Mouse (Mus musculus): ENCODE data around the gene Lce6a. TPM values are rescaled to one million over a fixed set of nuclear protein-coding genes. Genes with fewer than 3 reads are reported as not detected.

Gene Lce6a
- not detected for polyA plus RNA-seq (2014; fragmentation: Illumina TruSeq; extraction: RNeasy Lipid Tissue Mini Kit (QIAGEN cat#74804); ENCODE audit: low read depth, low replicate concordance)

DNA sequence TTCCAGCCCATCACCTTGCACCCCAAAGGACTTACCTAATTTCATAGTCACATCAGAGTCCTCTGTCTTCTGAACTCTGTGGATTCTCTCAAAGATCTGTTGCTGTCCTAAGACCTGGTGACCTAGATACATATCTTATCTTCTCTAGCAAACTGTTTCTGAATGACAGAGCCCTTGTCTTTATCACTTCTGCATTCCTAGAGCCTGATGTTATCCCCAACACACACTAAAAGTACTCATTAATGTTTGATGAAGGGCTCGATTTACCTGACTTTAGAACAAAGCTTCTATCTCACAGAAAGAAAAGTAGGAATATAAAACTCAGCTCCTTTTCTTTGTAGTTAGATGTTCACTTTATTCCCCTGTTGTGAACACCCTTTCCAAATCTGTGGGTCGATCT lies at the start of gene Lce6a:
TSS of gene Lce6a (minus strand) at position 101 of the 400 bp plus-strand sequence.

DNA sequence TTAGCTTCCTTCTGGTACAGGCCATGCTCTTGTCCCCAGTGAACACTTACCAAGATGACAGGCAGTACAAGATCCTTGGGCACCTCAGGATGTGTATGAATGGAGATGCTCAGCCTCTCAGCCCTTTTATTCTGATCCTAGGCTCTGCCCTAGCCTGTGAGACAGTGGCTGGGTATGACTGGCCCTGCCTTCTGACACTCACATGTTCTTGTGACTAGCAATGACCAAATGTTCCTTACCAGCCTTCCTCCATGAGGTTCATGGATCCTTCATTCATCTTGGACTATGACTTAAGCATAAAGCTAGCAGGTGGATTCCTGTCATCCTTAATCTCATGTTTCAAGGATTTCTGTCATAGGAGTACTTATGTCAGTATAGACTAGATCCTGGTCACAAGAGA lies 48.8 kb upstream of the Lce6a start, which contains the start of gene Lce1a2:
TSS of gene Lce1a2 (minus strand) at position 101 of the 400 bp plus-strand sequence.

DNA sequence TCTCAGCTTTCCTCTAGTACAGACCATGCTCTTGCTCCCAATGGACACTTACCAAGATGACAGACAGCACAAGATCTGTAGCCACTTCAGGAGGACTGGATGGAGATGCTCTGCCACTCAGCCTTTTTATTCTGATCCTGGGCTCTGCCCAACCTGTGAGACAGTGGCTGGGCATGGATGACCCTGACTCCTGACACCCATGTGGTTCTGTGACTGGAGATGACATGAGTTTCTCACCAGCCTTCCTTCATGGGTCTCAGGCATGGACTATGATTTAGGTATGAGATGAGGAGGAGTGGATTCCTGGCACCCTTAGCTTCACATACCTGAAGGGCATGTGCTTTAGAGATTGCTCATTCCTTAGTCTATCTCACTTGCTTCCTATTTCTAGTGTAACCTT lies 35.4 kb upstream of the Lce6a start, which contains the start of gene Lce1b:
TSS of gene Lce1b (minus strand) at position 101 of the 400 bp plus-strand sequence.

DNA sequence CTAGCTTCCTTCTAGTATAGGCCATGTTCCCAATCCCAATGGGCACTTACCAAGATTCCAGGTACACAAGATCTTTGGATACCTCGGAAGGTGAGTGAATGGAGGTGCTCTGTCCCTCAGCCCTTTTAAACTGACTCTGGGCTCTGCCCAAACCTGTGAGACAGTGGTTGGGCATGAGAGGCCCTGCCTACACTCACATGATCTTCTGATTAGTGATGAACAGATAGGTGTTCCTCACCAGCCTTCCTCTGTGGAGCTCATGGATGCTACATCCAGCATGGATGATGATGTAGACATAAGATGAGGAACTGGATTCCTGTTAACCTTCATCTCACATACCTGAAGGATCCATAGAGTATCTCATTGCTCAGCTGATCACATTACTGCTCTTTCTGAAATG lies 26.7 kb upstream of the Lce6a start, which contains the start of gene Lce1a1:
TSS of gene Lce1a1 (minus strand) at position 101 of the 400 bp plus-strand sequence.

DNA sequence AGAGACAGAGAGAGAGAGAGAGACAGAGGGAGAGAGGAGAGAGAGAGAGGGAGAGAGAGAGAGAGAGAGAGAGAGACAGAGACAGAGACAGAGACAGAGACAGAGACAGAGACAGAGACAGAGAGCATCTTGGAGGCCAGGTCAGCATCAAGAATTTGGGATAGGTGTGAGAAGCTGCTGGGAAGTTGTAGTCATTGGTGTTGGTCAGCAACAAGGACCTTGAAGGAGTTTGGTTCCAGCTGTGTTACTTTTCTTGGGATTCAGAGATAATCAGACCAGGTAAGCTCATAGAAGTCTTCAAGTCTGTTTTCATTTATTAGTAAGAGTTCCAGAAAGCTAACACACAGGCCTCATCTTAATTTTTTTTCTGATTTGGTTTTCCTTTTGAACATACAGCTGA lies 14.1 kb downstream of the Lce6a start, which contains the start of gene 2210017I01Rik:
TSS of gene 2210017I01Rik (minus strand) at position 101 of the 400 bp plus-strand sequence.

DNA sequence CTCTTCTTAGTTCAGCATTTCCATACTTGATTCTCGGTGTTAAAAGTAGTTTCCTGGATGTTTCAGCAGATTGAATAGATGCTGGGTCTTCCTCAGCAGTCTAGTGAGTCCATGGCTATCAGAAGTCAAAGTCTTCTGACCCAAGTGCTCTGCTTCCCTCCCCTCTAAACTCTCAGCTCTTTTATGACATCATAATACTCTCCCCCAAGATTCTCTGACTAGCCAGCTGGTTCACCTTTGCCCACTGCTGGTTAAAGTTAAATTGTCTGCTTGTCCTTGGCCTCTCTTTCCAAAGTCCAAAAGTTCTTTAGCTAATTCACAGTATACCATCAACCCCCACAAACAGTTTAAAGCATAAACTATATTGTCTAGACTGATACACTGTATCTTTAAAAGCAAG lies 32.6 kb downstream of the Lce6a start, which contains the start of gene Smcp:
TSS of gene Smcp (minus strand) at position 140 of the 400 bp plus-strand sequence.

DNA sequence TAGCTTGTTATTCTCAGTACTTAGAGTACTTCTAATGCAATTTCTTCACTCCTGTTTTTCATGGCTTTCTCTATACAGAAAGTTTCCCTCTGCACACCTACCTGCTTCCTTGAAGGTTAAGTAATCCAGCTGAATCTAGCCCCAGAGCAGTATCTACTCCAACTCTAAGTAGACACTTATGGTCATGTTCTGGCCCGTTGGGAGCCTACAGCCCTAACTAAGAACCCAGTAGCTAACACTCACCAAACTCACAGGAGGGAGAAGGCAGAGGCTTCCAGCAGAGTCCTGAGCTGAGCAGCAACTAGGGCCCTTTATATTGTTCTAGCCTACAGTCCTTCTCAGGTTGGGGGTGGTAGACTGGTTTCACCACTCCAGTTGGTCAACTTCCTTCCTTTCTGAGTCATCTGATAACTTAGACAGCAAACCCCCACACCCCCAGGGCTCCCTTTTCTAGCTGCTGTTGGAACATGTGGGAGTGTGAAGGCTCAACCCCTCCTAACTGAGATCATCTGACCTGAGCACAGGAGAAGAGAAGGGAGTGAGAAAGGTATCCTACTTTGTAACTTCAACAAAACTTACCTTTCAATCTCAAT lies 47.9 kb downstream of the Lce6a start, which contains the start of gene Ivl:
TSS of gene Ivl (minus strand) at position 287 of the 593 bp plus-strand sequence.

Other genes with a start within 250 kb of the Lce6a start
- not detected for gene Sprr2h, start 236.0 kb downstream of the Lce6a start, polyA plus RNA-seq (2014; fragmentation: Illumina TruSeq; extraction: RNeasy Lipid Tissue Mini Kit (QIAGEN cat#74804); ENCODE audit: low read depth, low replicate concordance)
- not detected for gene Sprr2i, start 213.7 kb downstream of the Lce6a start, polyA plus RNA-seq (2014; fragmentation: Illumina TruSeq; extraction: RNeasy Lipid Tissue Mini Kit (QIAGEN cat#74804); ENCODE audit: low read depth, low replicate concordance)
- gene Sprr2j-ps, start 203.6 kb downstream of the Lce6a start, polyA plus RNA-seq (2014; fragmentation: Illumina TruSeq; extraction: RNeasy Lipid Tissue Mini Kit (QIAGEN cat#74804); ENCODE audit: low read depth, low replicate concordance), result not detected
- gene Gm9774, start 192.2 kb downstream of the Lce6a start, polyA plus RNA-seq (2014; fragmentation: Illumina TruSeq; extraction: RNeasy Lipid Tissue Mini Kit (QIAGEN cat#74804); ENCODE audit: low read depth, low replicate concordance), result 5.1 TPM
- not detected for gene Sprr2k, start 189.1 kb downstream of the Lce6a start, polyA plus RNA-seq (2014; fragmentation: Illumina TruSeq; extraction: RNeasy Lipid Tissue Mini Kit (QIAGEN cat#74804); ENCODE audit: low read depth, low replicate concordance)
- not detected for gene Sprr1b, start 182.9 kb downstream of the Lce6a start, polyA plus RNA-seq (2014; fragmentation: Illumina TruSeq; extraction: RNeasy Lipid Tissue Mini Kit (QIAGEN cat#74804); ENCODE audit: low read depth, low replicate concordance)
- gene Sprr3, start 162.9 kb downstream of the Lce6a start, polyA plus RNA-seq (2014; fragmentation: Illumina TruSeq; extraction: RNeasy Lipid Tissue Mini Kit (QIAGEN cat#74804); ENCODE audit: low read depth, low replicate concordance), result not detected
- gene Sprr1a, start 135.8 kb downstream of the Lce6a start, polyA plus RNA-seq (2014; fragmentation: Illumina TruSeq; extraction: RNeasy Lipid Tissue Mini Kit (QIAGEN cat#74804); ENCODE audit: low read depth, low replicate concordance), result not detected
- gene Sprr4, start 121.2 kb downstream of the Lce6a start, polyA plus RNA-seq (2014; fragmentation: Illumina TruSeq; extraction: RNeasy Lipid Tissue Mini Kit (QIAGEN cat#74804); ENCODE audit: low read depth, low replicate concordance), result not detected
- gene 2310046K23Rik, start 87.1 kb downstream of the Lce6a start, polyA plus RNA-seq (2014; fragmentation: Illumina TruSeq; extraction: RNeasy Lipid Tissue Mini Kit (QIAGEN cat#74804); ENCODE audit: low read depth, low replicate concordance), result not detected
- not detected for gene Ivl, start 47.9 kb downstream of the Lce6a start, polyA plus RNA-seq (2014; fragmentation: Illumina TruSeq; extraction: RNeasy Lipid Tissue Mini Kit (QIAGEN cat#74804); ENCODE audit: low read depth, low replicate concordance)
- gene Smcp, start 32.7 kb downstream of the Lce6a start, polyA plus RNA-seq (2014; fragmentation: Illumina TruSeq; extraction: RNeasy Lipid Tissue Mini Kit (QIAGEN cat#74804); ENCODE audit: low read depth, low replicate concordance), result not detected
- not detected for gene 2210017I01Rik, start 14.2 kb downstream of the Lce6a start, polyA plus RNA-seq (2014; fragmentation: Illumina TruSeq; extraction: RNeasy Lipid Tissue Mini Kit (QIAGEN cat#74804); ENCODE audit: low read depth, low replicate concordance)
- gene Lce1a1, start 26.6 kb upstream of the Lce6a start, polyA plus RNA-seq (2014; fragmentation: Illumina TruSeq; extraction: RNeasy Lipid Tissue Mini Kit (QIAGEN cat#74804); ENCODE audit: low read depth, low replicate concordance), result not detected
- gene Lce1b, start 35.3 kb upstream of the Lce6a start, polyA plus RNA-seq (2014; fragmentation: Illumina TruSeq; extraction: RNeasy Lipid Tissue Mini Kit (QIAGEN cat#74804); ENCODE audit: low read depth, low replicate concordance), result not detected
- gene Lce1a2, start 48.7 kb upstream of the Lce6a start, polyA plus RNA-seq (2014; fragmentation: Illumina TruSeq; extraction: RNeasy Lipid Tissue Mini Kit (QIAGEN cat#74804); ENCODE audit: low read depth, low replicate concordance), result not detected
- gene Lce1c, start 57.6 kb upstream of the Lce6a start, polyA plus RNA-seq (2014; fragmentation: Illumina TruSeq; extraction: RNeasy Lipid Tissue Mini Kit (QIAGEN cat#74804); ENCODE audit: low read depth, low replicate concordance), result not detected
- gene Lce1d, start 65.5 kb upstream of the Lce6a start, polyA plus RNA-seq (2014; fragmentation: Illumina TruSeq; extraction: RNeasy Lipid Tissue Mini Kit (QIAGEN cat#74804); ENCODE audit: low read depth, low replicate concordance), result not detected
- not detected for gene Lce1e, start 87.4 kb upstream of the Lce6a start, polyA plus RNA-seq (2014; fragmentation: Illumina TruSeq; extraction: RNeasy Lipid Tissue Mini Kit (QIAGEN cat#74804); ENCODE audit: low read depth, low replicate concordance)
- not detected for gene Lce1f, start 98.7 kb upstream of the Lce6a start, polyA plus RNA-seq (2014; fragmentation: Illumina TruSeq; extraction: RNeasy Lipid Tissue Mini Kit (QIAGEN cat#74804); ENCODE audit: low read depth, low replicate concordance)
- gene Gm38119, start 117.4 kb upstream of the Lce6a start, polyA plus RNA-seq (2014; fragmentation: Illumina TruSeq; extraction: RNeasy Lipid Tissue Mini Kit (QIAGEN cat#74804); ENCODE audit: low read depth, low replicate concordance), result not detected
- not detected for gene Lce1g, start 130.7 kb upstream of the Lce6a start, polyA plus RNA-seq (2014; fragmentation: Illumina TruSeq; extraction: RNeasy Lipid Tissue Mini Kit (QIAGEN cat#74804); ENCODE audit: low read depth, low replicate concordance)
- gene Lce1h, start 143.4 kb upstream of the Lce6a start, polyA plus RNA-seq (2014; fragmentation: Illumina TruSeq; extraction: RNeasy Lipid Tissue Mini Kit (QIAGEN cat#74804); ENCODE audit: low read depth, low replicate concordance), result not detected
- gene Lce1i, start 157.2 kb upstream of the Lce6a start, polyA plus RNA-seq (2014; fragmentation: Illumina TruSeq; extraction: RNeasy Lipid Tissue Mini Kit (QIAGEN cat#74804); ENCODE audit: low read depth, low replicate concordance), result not detected
- not detected for gene Lce1j, start 168.9 kb upstream of the Lce6a start, polyA plus RNA-seq (2014; fragmentation: Illumina TruSeq; extraction: RNeasy Lipid Tissue Mini Kit (QIAGEN cat#74804); ENCODE audit: low read depth, low replicate concordance)
- gene Lce1k, start 186.2 kb upstream of the Lce6a start, polyA plus RNA-seq (2014; fragmentation: Illumina TruSeq; extraction: RNeasy Lipid Tissue Mini Kit (QIAGEN cat#74804); ENCODE audit: low read depth, low replicate concordance), result not detected
- gene Kprp, start 205.6 kb upstream of the Lce6a start, polyA plus RNA-seq (2014; fragmentation: Illumina TruSeq; extraction: RNeasy Lipid Tissue Mini Kit (QIAGEN cat#74804); ENCODE audit: low read depth, low replicate concordance), result not detected
- gene Lce1l, start 229.6 kb upstream of the Lce6a start, polyA plus RNA-seq (2014; fragmentation: Illumina TruSeq; extraction: RNeasy Lipid Tissue Mini Kit (QIAGEN cat#74804); ENCODE audit: low read depth, low replicate concordance), result not detected
- not detected for gene 2310050C09Rik, start 248.6 kb upstream of the Lce6a start, polyA plus RNA-seq (2014; fragmentation: Illumina TruSeq; extraction: RNeasy Lipid Tissue Mini Kit (QIAGEN cat#74804); ENCODE audit: low read depth, low replicate concordance)

Data from liver, adult 10 weeks (tissue).